Mouse (Mus musculus): ENCODE data around the gene Slc31a2.

DNA sequence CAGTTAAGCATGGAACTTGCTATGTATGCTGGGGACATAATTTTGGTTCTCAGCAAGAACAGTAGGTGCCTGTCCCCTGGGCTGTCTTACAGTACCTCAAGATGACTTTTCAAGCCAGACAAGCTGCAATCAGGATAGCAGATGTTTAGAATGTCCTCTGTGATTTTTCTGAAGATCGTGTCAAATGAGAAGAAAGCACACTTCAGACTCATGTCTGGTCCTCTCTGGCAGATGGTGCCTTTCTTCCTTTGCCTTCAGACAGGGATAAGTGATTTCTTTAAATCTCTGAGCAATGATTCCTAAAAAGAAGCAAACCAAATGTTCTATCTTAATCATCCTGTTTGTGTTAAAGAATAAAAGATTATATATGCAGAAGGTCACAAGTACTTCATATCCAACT is 32.2 kb upstream of the Slc31a2 start:
- TF ChIP-seq CTCF (IDR thresholded peaks at IDR 0.05 in 2 of 3, conservative IDR thresholded peaks at IDR 0.05 in 1 of 3; ENCODE audit: control insufficient read depth in 1 of 3, insufficient read depth in 1 of 3, low read depth in 2 of 3, low read length in 3 of 3, poor library complexity in 1 of 3, severe bottlenecking in 1 of 3) (no peak), USF1 (IDR thresholded peaks at IDR 0.05; ENCODE audit: low read depth, low read length) (no peak), POLR2AphosphoS2 (IDR thresholded peaks at IDR 0.05; ENCODE audit: low read length) (no peak), JUND (IDR thresholded peaks at IDR 0.05; ENCODE audit: low read depth, low read length) (no peak), TAL1 (IDR thresholded peaks at IDR 0.05; ENCODE audit: low read length) (no peak), E2F4 (IDR thresholded peaks at IDR 0.05; ENCODE audit: borderline replicate concordance, low read depth, low read length) (no peak), ZKSCAN1 (IDR thresholded peaks at IDR 0.05; ENCODE audit: low read depth, low read length) (no peak), POLR2A (IDR thresholded peaks at IDR 0.05; ENCODE audit: control insufficient read depth in 1 of 2, insufficient read depth in 1 of 2, low read depth in 1 of 2, low read length in 2 of 2, poor library complexity in 1 of 2) (no peak), SMC3 (IDR thresholded peaks at IDR 0.05; ENCODE audit: low read depth, low read length) (no peak), CHD2 (IDR thresholded peaks at IDR 0.05; ENCODE audit: low read length) (no peak), NELFE (IDR thresholded peaks at IDR 0.05; ENCODE audit: low read depth, low read length) (no peak), EP300 (IDR thresholded peaks at IDR 0.05; ENCODE audit: low read depth in 1 of 2, low read length in 2 of 2) (no peak), MAX (IDR thresholded peaks at IDR 0.05; ENCODE audit: low read length) (no peak)
